ENCODE assay signal across 18 mouse cellular contexts in genomic region chr10:59348200-59348599, GRCm38 (mm10). TPM values are rescaled to one million over a fixed set of nuclear protein-coding genes. Genes with fewer than 3 reads are reported as not detected.
DNase-seq lines count a peak whose midpoint lies in the region; ATAC-seq and TF ChIP-seq lines count a peak whose summit lies in the region.
"Had no signal": no experiment of that assay in that cellular context is flagged by ENCODE, and none has a peak within 500 bp of the region (broad histone marks: within the 10 kb centered on the region; RNA-seq: fewer than 3 reads in every experiment).

No protein-coding gene starts in this region.

- H3K9ac ChIP-seq in heart, embryonic 12.5 days = no peak overlapping the region
- H3K9ac ChIP-seq: embryonic facial prominence, embryonic 15.5 days; forebrain, postnatal 0 days had no signal

- no peaks in the 10 kb centered on the region for H3K27me3 ChIP-seq in heart, embryonic 12.5 days (replicated peaks)
- H3K27me3 ChIP-seq: embryonic facial prominence, embryonic 15.5 days had no signal

- H3K9me3 ChIP-seq in heart, embryonic 12.5 days (replicated peaks) = 0 out of 2 replicates have a peak, but pooled peaks cover 4% of the 10 kb centered on the region
- H3K9me3 ChIP-seq: embryonic facial prominence, embryonic 15.5 days; limb, embryonic 10.5 days; midbrain, embryonic 10.5 days had no signal

- H3K4me3 ChIP-seq in heart, embryonic 12.5 days = no peak overlapping the region
- no peak overlapping the region for H3K4me3 ChIP-seq in bone marrow, adult 2 months (replicated peaks; ENCODE audit: control insufficient read depth, low read depth, low read length)
- H3K4me3 ChIP-seq: embryonic facial prominence, embryonic 15.5 days; limb, embryonic 10.5 days; midbrain, embryonic 10.5 days; myocyte had no signal

- ATAC-seq in heart, embryonic 12.5 days (ENCODE audit: insufficient number of reproducible peaks, low FRiP score) = peak; percentile 87
- peak; percentile 99 for ATAC-seq in megakaryocyte-erythroid progenitor cell, adult 5-6 weeks (replicated peaks; ENCODE audit: low FRiP score, low TSS enrichment, poor library complexity, severe bottlenecking)
- no peak for ATAC-seq in monocyte, adult 5-6 weeks (replicated peaks; ENCODE audit: insufficient number of reproducible peaks, low FRiP score, low TSS enrichment, poor library complexity, severe bottlenecking)
- ATAC-seq: forebrain, postnatal 0 days had no signal

- peaks cover 73% of the 10 kb centered on the region for H3K36me3 ChIP-seq in heart, embryonic 12.5 days

- intact Hi-C loops in heart, postnatal 14 days (cut with DNase I) = no loop called here
- intact Hi-C loops in left cerebral cortex, postnatal 4 days (cut with DNase I) = no loop called here

- TF ChIP-seq POLR2A in bone marrow, adult 2 months (IDR thresholded peaks at IDR 0.05; ENCODE audit: borderline replicate concordance, control insufficient read depth, low read depth, low read length) = no peak

- no peaks in the 10 kb centered on the region for H3K4me1 ChIP-seq in heart, embryonic 12.5 days (replicated peaks)
- H3K4me1 ChIP-seq in bone marrow, adult 2 months (ENCODE audit: control insufficient read depth, insufficient read depth, low read length) = no peaks in the 10 kb centered on the region; the same call in 1 of the 2 replicates
- H3K4me1 ChIP-seq: embryonic facial prominence, embryonic 15.5 days; limb, embryonic 10.5 days; midbrain, embryonic 10.5 days had no signal

- H3K4me2 ChIP-seq in heart, embryonic 12.5 days = no peak overlapping the region
- H3K4me2 ChIP-seq: embryonic facial prominence, embryonic 15.5 days had no signal

- no peak for TF ChIP-seq CTCF in bone marrow, adult 2 months (IDR thresholded peaks at IDR 0.05; ENCODE audit: control insufficient read depth, insufficient read depth, low read length)

- 68% methylated on average over 9 of the region's 9 CpGs for WGBS in heart, embryonic 12.5 days
- 66% methylated on average over 9 of the region's 9 CpGs for WGBS in bone marrow, adult 2 months

- no peak for DNase-seq in heart, postnatal 14 days
- peak; percentile 81 for DNase-seq in liver
- no peak for DNase-seq in urinary bladder, postnatal 14 days (ENCODE audit: low spot score)
- DNase-seq in left cerebral cortex, postnatal 4 days = no peak
- DNase-seq: adrenal gland, postnatal 10 days; B cell, adult 2 months; forebrain, postnatal 0 days; gastrocnemius, postnatal 25 days; kidney, postnatal 10 days; layer of hippocampus, adult 9-11 months had no signal

- H3K27ac ChIP-seq in heart, embryonic 12.5 days (ENCODE audit: poor library complexity, severe bottlenecking) = no peak overlapping the region
- peak overlapping the region; percentile 63; the same call in 1 of the 2 replicates for H3K27ac ChIP-seq in bone marrow, adult 2 months (ENCODE audit: control insufficient read depth, insufficient read depth, low read depth, low read length, poor library complexity)
- H3K27ac ChIP-seq: embryonic facial prominence, embryonic 15.5 days; limb, embryonic 10.5 days; midbrain, embryonic 10.5 days had no signal

RNA-seq across cellular contexts. Expression of gene P4ha1, which starts 25.1 kb away (rescaled TPM):
- 58.9 and 59.3 TPM in 2 replicates for polyA plus RNA-seq in heart, embryonic 12.5 days (2016; fragmentation: Nextera tagmentation; extraction: Ambion mirVana)
- total RNA-seq in heart, postnatal 14 days (2021) = 10 to 100 TPM; 24.5 to 34.7 TPM
- 6.2 and 12.4 TPM in 2 replicates for polyA plus RNA-seq in bone marrow, adult 2 months (2011; ENCODE audit: insufficient read depth, insufficient read length, low replicate concordance, missing spikeins)
- total RNA-seq in megakaryocyte-erythroid progenitor cell, adult 5-6 weeks (2014; fragmentation: Nextera tagmentation) = 4.2 and 8.6 TPM in 2 replicates
- 13.4 and 15.8 TPM in 2 replicates for total RNA-seq in megakaryocyte-erythroid progenitor cell, adult 5-6 weeks (2017)
- total RNA-seq in monocyte, adult 5-6 weeks (2017) = 55.0 to 101 TPM (median 84.1 TPM) in 3 replicates
- 10 to 100 TPM; 21.1 to 21.8 TPM for total RNA-seq in left cerebral cortex, postnatal 4 days (2021)

RNA-seq across cellular contexts. Expression of gene Gm10273, which starts 47.2 kb away (rescaled TPM):
- 5.1 and 7.2 TPM in 2 replicates for polyA plus RNA-seq in heart, embryonic 12.5 days (2016; fragmentation: Nextera tagmentation; extraction: Ambion mirVana)
- total RNA-seq in heart, postnatal 14 days (2021) = 100 to 1,000 TPM; 132 to 141 TPM
- 12.5 and 45.2 TPM in 2 replicates for polyA plus RNA-seq in bone marrow, adult 2 months (2011; ENCODE audit: insufficient read depth, insufficient read length, low replicate concordance, missing spikeins)
- 20.6 and 40.3 TPM in 2 replicates for total RNA-seq in megakaryocyte-erythroid progenitor cell, adult 5-6 weeks (2014; fragmentation: Nextera tagmentation)
- 82.6 and 90.1 TPM in 2 replicates for total RNA-seq in megakaryocyte-erythroid progenitor cell, adult 5-6 weeks (2017)
- 19.9 to 76.6 TPM (median 34.6 TPM) in 3 replicates for total RNA-seq in monocyte, adult 5-6 weeks (2017)
- 10 to 100 TPM; 45.0 to 48.3 TPM for total RNA-seq in left cerebral cortex, postnatal 4 days (2021)
- polyA plus RNA-seq: embryonic facial prominence, embryonic 15.5 days had no signal

RNA-seq across cellular contexts. Expression of gene Pla2g12b, which starts 55.3 kb away (rescaled TPM):
- 0.30 and 1.4 TPM in 2 replicates for polyA plus RNA-seq in heart, embryonic 12.5 days (2016; fragmentation: Nextera tagmentation; extraction: Ambion mirVana)
- total RNA-seq in heart, postnatal 14 days (2021) = not detected
- polyA plus RNA-seq in bone marrow, adult 2 months (2011; ENCODE audit: insufficient read depth, insufficient read length, low replicate concordance, missing spikeins) = not detected in 2 replicates
- not detected in 2 replicates for total RNA-seq in megakaryocyte-erythroid progenitor cell, adult 5-6 weeks (2014; fragmentation: Nextera tagmentation)
- total RNA-seq in megakaryocyte-erythroid progenitor cell, adult 5-6 weeks (2017) = not detected in 2 replicates
- total RNA-seq in monocyte, adult 5-6 weeks (2017) = not detected in 3 replicates
- total RNA-seq in left cerebral cortex, postnatal 4 days (2021) = not detected
- total RNA-seq: forebrain, postnatal 0 days; gastrocnemius, postnatal 25 days had no signal
- polyA plus RNA-seq: forebrain, postnatal 0 days; limb, embryonic 10.5 days; midbrain, embryonic 10.5 days; myocyte had no signal
